Mouse (Mus musculus) bone marrow macrophage, adult 2 months (primary cell): Measurements from ENCODE around the gene Fxn.

Source experiments
- CTCF ChIP-seq: IDR thresholded peaks from 2 replicates; pipeline ENCODE4 v1.5.1; 2012; ENCODE audit warnings: low read depth, mild to moderate bottlenecking, low read length, moderate library complexity
- POLR2A ChIP-seq: IDR thresholded peaks from 2 replicates; pipeline ENCODE4 v1.6.1; 2012; ENCODE audit warnings: mild to moderate bottlenecking, low read depth, low read length, borderline replicate concordance

DNA sequence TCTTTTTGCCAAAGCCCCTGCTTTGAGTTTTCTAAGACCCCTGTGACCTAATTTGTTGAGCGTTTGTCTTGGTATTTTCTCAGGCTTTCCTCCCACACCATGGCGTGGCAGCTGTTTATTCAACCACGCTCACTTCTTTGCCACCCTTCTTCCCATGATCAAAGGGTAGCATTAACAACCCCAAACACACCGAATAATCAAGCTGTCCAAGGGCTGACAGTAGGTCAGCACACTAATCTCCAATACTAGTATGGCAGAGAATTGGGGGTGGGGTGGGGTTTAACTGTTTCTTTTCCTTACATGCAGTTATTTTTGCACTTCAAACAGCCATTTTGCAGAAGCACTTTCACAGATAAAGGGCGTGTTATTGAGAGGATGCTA, 21.4 kb upstream of the Fxn start:
- no peak for TF ChIP-seq CTCF
- no peak for TF ChIP-seq POLR2A
